Mouse (Mus musculus): ENCODE results near the gene Usb1.

GRCm38 (mm10) chr8:95305526-95305925, 26.6 kb upstream of the Usb1 start:
- TF ChIP-seq CTCF (IDR thresholded peaks at IDR 0.05; ENCODE audit: low read depth) (no peak), EP300 (IDR thresholded peaks at IDR 0.05; ENCODE audit: low read depth) (no peak)

All from liver, postnatal 0 days (tissue).